Mouse (Mus musculus): ENCODE results near the gene Hoxa5. TPM values are rescaled to one million over a fixed set of nuclear protein-coding genes. Genes with fewer than 3 reads are reported as not detected.

Gene Hoxa5
- polyA plus RNA-seq, 1 experiment from 2014 or later = 44.7 TPM

DNA sequence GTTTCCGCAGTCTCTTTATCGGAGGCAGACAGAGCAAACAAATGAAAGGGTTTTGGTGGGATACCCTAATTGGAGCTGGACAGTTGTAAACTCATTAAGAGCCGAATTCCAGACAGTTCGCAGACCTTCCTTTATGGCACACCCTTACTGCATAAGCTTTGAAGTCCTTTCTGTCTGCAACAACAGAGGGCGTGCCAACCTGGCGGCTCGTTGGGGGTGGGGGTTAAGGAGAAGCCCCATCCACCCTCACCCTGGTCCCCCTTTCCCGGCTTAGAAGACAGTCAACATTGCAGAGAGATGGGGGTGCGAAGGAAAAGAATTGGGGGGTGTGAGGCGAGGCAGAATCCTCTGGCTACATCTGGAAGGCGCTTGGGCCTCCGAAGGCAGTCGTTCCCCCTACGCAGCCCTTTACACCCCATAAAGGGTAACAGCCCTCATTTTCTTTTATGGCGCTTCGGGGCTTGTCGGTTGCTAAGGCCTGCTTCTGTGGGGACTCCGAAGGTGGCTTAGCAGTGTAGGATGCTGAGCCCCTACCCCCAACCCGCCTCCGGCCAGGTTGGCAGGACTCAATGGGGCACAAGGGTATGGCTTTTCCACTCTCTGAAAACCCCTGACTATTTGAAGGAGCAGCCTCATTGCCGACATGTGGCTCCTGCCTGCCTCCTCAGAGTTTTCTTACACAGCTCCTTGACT, 17.8 kb upstream of the Hoxa5 start:
- Histone ChIP-seq H3K4me1 (replicated peaks) (peaks cover 54% of the 10 kb centered on the region), H3K4me3 (peak overlapping the region; percentile 96), H3K27ac (replicated peaks) (peak overlapping the region; percentile 100), H3K27me3 (no peaks in the 10 kb centered on the region), H3K4me2 (peak overlapping the region; percentile 97), H3K9ac (peak overlapping the region; percentile 100), H3K36me3 (no peaks in the 10 kb centered on the region), H3K9me3 (no peaks in the 10 kb centered on the region)
- 1% methylated on average over 21 of the region's 21 CpGs for WGBS
- ATAC-seq (ENCODE audit: low read depth) = peak; percentile 6

- peak within 1 kb of the TSS; percentile 97 for H3K4me2 ChIP-seq
- under 1% methylated on average over 46 of the region's 46 CpGs for WGBS
Measured at GRCm38 (mm10) chr6:52221337-52221992, 17.1 kb upstream of the Hoxa5 start, which contains the start of gene Hoxa7. Hoxa7 (minus strand) TSS chr6:52221854.

DNA sequence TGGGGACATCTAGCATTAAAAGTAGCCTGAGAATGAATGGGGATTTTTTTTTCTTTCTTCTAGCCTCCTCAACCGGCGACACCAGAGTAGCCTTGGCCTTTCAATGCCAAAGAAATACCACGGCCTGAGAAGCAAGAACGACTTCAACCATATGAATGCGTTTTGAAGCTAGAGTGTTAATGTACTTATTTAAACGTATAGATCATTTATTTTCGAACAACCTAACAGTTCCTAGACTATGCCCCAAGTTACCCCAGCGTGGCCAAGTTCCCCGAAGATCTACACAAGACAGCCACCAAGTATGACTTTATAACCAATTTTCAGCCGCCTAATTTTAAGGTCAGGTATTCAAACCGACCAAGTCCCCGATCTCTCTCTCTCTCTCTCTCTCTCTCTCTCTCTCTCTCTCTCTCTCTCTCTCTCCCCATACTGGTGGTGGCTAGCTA, 16.5 kb upstream of the Hoxa5 start:
- WGBS = 4% methylated on average over 12 of the region's 12 CpGs
- no peak for ATAC-seq (ENCODE audit: low read depth)
- Histone ChIP-seq H3K27me3 (no peaks in the 10 kb centered on the region), H3K9me3 (no peaks in the 10 kb centered on the region), H3K36me3 (no peaks in the 10 kb centered on the region), H3K4me2 (peak overlapping the region; percentile 97), H3K27ac (replicated peaks) (peak overlapping the region; percentile 100), H3K9ac (peak overlapping the region; percentile 100), H3K4me1 (replicated peaks) (peaks cover 51% of the 10 kb centered on the region), H3K4me3 (peak overlapping the region; percentile 96)

More at GRCm38 (mm10) chr6:52221337-52221992, 17.1 kb upstream of the Hoxa5 start, which contains the start of gene Hoxa7:
- H3K9me3 ChIP-seq = no peaks in the 10 kb centered on the region
- peak within 1 kb of the TSS; percentile 96 for H3K4me3 ChIP-seq
- ATAC-seq (ENCODE audit: low read depth) = peak; percentile 64
- no peaks in the 10 kb centered on the region for H3K36me3 ChIP-seq
- H3K27ac ChIP-seq (replicated peaks) = peak within 1 kb of the TSS; percentile 100
- no peaks in the 10 kb centered on the region for H3K27me3 ChIP-seq
- H3K4me1 ChIP-seq (replicated peaks) = peaks cover 47% of the 10 kb centered on the region
- H3K9ac ChIP-seq = peak within 1 kb of the TSS; percentile 100

DNA sequence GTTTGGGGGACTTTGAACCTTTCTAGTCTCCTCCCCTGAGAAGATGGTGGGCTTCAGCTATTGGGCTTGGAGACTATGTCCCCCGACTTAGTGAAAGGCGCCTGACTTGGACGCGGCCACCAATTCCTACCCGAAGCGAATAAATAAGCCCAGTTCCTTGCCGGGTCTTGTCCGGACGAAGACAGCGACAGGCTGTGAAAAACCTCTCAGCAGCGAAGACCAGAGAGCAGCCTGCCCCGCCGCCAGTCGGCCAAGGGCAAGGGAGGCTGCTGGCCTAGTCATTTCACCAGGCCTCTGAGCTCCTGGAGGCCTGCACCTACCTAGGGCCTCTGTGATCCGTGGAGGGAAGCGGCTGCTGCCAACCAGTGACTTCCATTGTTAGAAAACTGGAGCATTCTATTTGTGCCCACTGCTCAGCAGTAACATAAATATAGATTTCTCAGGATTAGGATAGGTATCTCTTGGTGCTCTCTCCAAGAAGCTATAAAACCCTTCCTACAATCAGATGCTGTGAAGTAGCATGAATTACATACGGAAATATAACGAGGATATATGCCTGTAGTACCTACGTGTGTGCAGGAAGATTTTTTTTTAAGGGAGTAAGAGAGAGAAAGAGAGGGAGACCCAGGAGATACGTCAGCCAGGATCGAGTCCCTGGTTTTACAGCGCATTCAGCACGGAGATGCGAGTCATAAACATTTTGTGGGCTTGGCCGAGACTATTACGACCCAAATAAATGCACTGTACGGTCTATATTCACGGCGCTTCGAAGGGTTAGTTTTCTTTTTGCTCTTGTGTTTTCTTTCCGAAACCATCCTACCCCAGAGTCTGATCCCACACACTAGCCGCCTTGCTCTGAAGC, 15.8 kb upstream of the Hoxa5 start:
- WGBS = 4% methylated on average over 32 of the region's 32 CpGs
- ATAC-seq (ENCODE audit: low read depth) = no peak
- no peaks in the 10 kb centered on the region for H3K27me3 ChIP-seq

GRCm38 (mm10) chr6:52219234-52219942, 15.0 kb upstream of the Hoxa5 start:
- Histone ChIP-seq H3K4me2 (peak overlapping the region; percentile 97), H3K4me1 (replicated peaks) (peaks cover 66% of the 10 kb centered on the region), H3K9ac (peak overlapping the region; percentile 100), H3K36me3 (no peaks in the 10 kb centered on the region), H3K27ac (replicated peaks) (peak overlapping the region; percentile 100), H3K27me3 (no peaks in the 10 kb centered on the region), H3K9me3 (no peaks in the 10 kb centered on the region), H3K4me3 (peak overlapping the region; percentile 96)
- 20% methylated on average over 9 of the region's 9 CpGs for WGBS
- no peak for ATAC-seq (ENCODE audit: low read depth)

More for the DNA sequence above, 15.8 kb upstream of the Hoxa5 start:
- Histone ChIP-seq H3K9me3 (no peaks in the 10 kb centered on the region), H3K4me3 (peak overlapping the region; percentile 96), H3K4me1 (replicated peaks) (peaks cover 57% of the 10 kb centered on the region), H3K27ac (replicated peaks) (peak overlapping the region; percentile 100), H3K9ac (peak overlapping the region; percentile 100), H3K4me2 (peak overlapping the region; percentile 97), H3K36me3 (no peaks in the 10 kb centered on the region)

DNA sequence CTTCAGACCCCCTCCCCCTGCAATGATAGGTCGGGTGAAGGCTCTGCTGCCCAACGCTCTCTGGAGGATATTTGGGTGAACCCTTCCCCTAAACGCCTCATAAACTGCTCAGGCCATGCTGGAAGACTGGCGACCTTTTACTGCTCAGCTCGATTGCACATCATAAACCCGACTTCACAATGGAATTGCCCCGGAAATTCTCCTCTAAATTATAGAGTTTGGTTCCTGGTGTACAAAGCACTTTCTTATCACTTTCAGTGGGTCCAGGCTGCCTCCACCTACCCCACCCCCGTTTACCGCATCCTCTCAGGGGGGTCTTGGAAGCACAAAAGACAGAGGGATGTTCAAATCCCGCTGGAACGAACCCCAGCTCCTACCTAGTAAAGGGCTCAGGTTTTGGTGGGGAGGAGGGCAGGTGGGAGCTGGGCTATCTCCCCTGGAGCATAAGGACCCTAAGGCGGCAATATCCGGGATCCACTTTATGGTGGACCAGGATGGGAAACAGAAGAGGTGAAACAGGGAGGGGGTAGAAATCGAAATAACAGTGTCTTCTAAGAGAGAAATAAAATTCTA, 14.3 kb upstream of the Hoxa5 start:
- Histone ChIP-seq H3K4me2 (peak overlapping the region; percentile 97), H3K9me3 (no peaks in the 10 kb centered on the region), H3K9ac (peak overlapping the region; percentile 100), H3K4me1 (replicated peaks) (peaks cover 72% of the 10 kb centered on the region), H3K36me3 (no peaks in the 10 kb centered on the region), H3K27ac (replicated peaks) (peak overlapping the region; percentile 100), H3K27me3 (no peaks in the 10 kb centered on the region), H3K4me3 (peak overlapping the region; percentile 96)
- WGBS = 6% methylated on average over 14 of the region's 14 CpGs
- no peak for ATAC-seq (ENCODE audit: low read depth)

- WGBS = 2% methylated on average over 23 of the region's 23 CpGs
- peak overlapping the region; percentile 97 for H3K4me2 ChIP-seq
- H3K36me3 ChIP-seq = no peaks in the 10 kb centered on the region
- no peak for ATAC-seq (ENCODE audit: low read depth)
- H3K9me3 ChIP-seq = no peaks in the 10 kb centered on the region
- H3K4me1 ChIP-seq (replicated peaks) = peaks cover 74% of the 10 kb centered on the region
- H3K9ac ChIP-seq = peak overlapping the region; percentile 100
- peak overlapping the region; percentile 96 for H3K4me3 ChIP-seq
- peak overlapping the region; percentile 100 for H3K27ac ChIP-seq (replicated peaks)
- H3K27me3 ChIP-seq = no peaks in the 10 kb centered on the region
Measured at GRCm38 (mm10) chr6:52217895-52218642, 13.7 kb upstream of the Hoxa5 start.

DNA sequence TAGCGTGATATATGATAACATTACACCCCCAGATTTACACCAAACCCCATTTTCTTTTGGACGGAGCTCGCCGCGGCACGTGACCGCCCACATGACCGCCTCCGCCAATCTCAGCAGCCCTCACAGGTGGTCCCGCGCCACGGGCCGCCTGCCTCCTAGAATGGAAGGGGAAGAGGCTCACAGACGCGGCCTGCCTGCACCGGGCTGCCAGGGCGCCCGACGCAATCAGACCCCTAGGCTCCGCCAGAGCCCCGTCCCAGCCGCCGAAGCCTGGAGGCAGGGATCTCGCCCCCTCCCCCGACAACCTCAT, 13.0 kb upstream of the Hoxa5 start:
- peak overlapping the region; percentile 100 for H3K9ac ChIP-seq

GRCm38 (mm10) chr6:52216691-52217458, 12.5 kb upstream of the Hoxa5 start:
- 1% methylated on average over 60 of the region's 60 CpGs for WGBS
- peak overlapping the region; percentile 96 for H3K4me3 ChIP-seq
- peak; percentile 34; the same call in 1 of the 2 replicates for ATAC-seq (ENCODE audit: low read depth)
- peak overlapping the region; percentile 100 for H3K9ac ChIP-seq
- H3K4me1 ChIP-seq (replicated peaks) = peaks cover 68% of the 10 kb centered on the region
- H3K4me2 ChIP-seq = peak overlapping the region; percentile 97
- H3K27me3 ChIP-seq = no peaks in the 10 kb centered on the region
- no peaks in the 10 kb centered on the region for H3K36me3 ChIP-seq
- peak overlapping the region; percentile 100 for H3K27ac ChIP-seq (replicated peaks)
- H3K9me3 ChIP-seq = no peaks in the 10 kb centered on the region

More for the DNA sequence above, 13.0 kb upstream of the Hoxa5 start:
- Histone ChIP-seq H3K36me3 (no peaks in the 10 kb centered on the region), H3K9me3 (no peaks in the 10 kb centered on the region), H3K4me3 (peak overlapping the region; percentile 96), H3K27ac (replicated peaks) (peak overlapping the region; percentile 100), H3K4me2 (peak overlapping the region; percentile 97), H3K27me3 (no peaks in the 10 kb centered on the region), H3K4me1 (replicated peaks) (peaks cover 74% of the 10 kb centered on the region)
- WGBS = under 1% methylated on average over 25 of the region's 25 CpGs
- peak; percentile 83 for ATAC-seq (ENCODE audit: low read depth)

Data from neural tube, embryonic 13.5 days (tissue).